Mouse (Mus musculus): ENCODE data around the gene Gja5. TPM values are rescaled to one million over a fixed set of nuclear protein-coding genes. Genes with fewer than 3 reads are reported as not detected.

Gene Gja5
- polyA plus RNA-seq, 2 experiments: 10.3 to 25.7 TPM

- Histone ChIP-seq H3K4me2 (replicated peaks; ENCODE audit: low read depth, low read length, severe bottlenecking) (no peak overlapping the region), H3K9ac (ENCODE audit: low read depth, low read length, severe bottlenecking) (no peak overlapping the region), H3K4me3 (replicated peaks; ENCODE audit: low read length) (no peak overlapping the region), H3K9me3 (ENCODE audit: control insufficient read depth, low read length) (no peaks in the 10 kb centered on the region), H3K27me3 (ENCODE audit: control insufficient read depth, insufficient read depth, low read length) (no peaks in the 10 kb centered on the region), H3K4me1 (ENCODE audit: control insufficient read depth, insufficient read depth, low read length) (no peaks in the 10 kb centered on the region), H3K27ac (replicated peaks; ENCODE audit: low read depth, low read length) (no peak overlapping the region), H3K36me3 (ENCODE audit: control insufficient read depth, insufficient read depth, low read length) (no peaks in the 10 kb centered on the region)
- TF ChIP-seq POLR2A (IDR thresholded peaks at IDR 0.05; ENCODE audit: borderline replicate concordance, extremely low read depth, insufficient read depth, insufficient read length): no peak
- no peak for DNase-seq (ENCODE audit: low spot score)
- 84% methylated on average over 10 of the region's 10 CpGs for WGBS
- ATAC-seq (ENCODE audit: low FRiP score, low read depth): no peak
Measured at GRCm38 (mm10) chr3:96975628-96976027, 71.1 kb downstream of the Gja5 start.

GRCm38 (mm10) chr3:96977507-96977906 lies 73.0 kb downstream of the Gja5 start:
- no peak for ATAC-seq (ENCODE audit: low FRiP score, low read depth)
- H3K27ac ChIP-seq (replicated peaks; ENCODE audit: low read depth, low read length): no peak overlapping the region
- H3K9ac ChIP-seq (ENCODE audit: low read depth, low read length, severe bottlenecking): no peak overlapping the region
- H3K27me3 ChIP-seq (ENCODE audit: control insufficient read depth, insufficient read depth, low read length): no peaks in the 10 kb centered on the region
- H3K4me2 ChIP-seq (replicated peaks; ENCODE audit: low read depth, low read length, severe bottlenecking): no peak overlapping the region
- no peaks in the 10 kb centered on the region for H3K4me1 ChIP-seq (ENCODE audit: control insufficient read depth, insufficient read depth, low read length)
- no peaks in the 10 kb centered on the region for H3K36me3 ChIP-seq (ENCODE audit: control insufficient read depth, insufficient read depth, low read length)
- 87% methylated on average over 2 of the region's 2 CpGs for WGBS
- H3K4me3 ChIP-seq (replicated peaks; ENCODE audit: low read length): no peak overlapping the region
- no peak for DNase-seq (ENCODE audit: low spot score)
- TF ChIP-seq POLR2A (IDR thresholded peaks at IDR 0.05; ENCODE audit: borderline replicate concordance, extremely low read depth, insufficient read depth, insufficient read length): no peak
- no peaks in the 10 kb centered on the region for H3K9me3 ChIP-seq (ENCODE audit: control insufficient read depth, low read length)

GRCm38 (mm10) chr3:96978469-96978868 lies 74.0 kb downstream of the Gja5 start:
- H3K36me3 ChIP-seq (ENCODE audit: control insufficient read depth, insufficient read depth, low read length): no peaks in the 10 kb centered on the region

GRCm38 (mm10) chr3:96979020-96979419 lies 74.5 kb downstream of the Gja5 start:
- no peaks in the 10 kb centered on the region for H3K27me3 ChIP-seq (ENCODE audit: control insufficient read depth, insufficient read depth, low read length)
- WGBS: 76% methylated on average over 3 of the region's 3 CpGs
- no peaks in the 10 kb centered on the region for H3K36me3 ChIP-seq (ENCODE audit: control insufficient read depth, insufficient read depth, low read length)
- H3K9me3 ChIP-seq (ENCODE audit: control insufficient read depth, low read length): no peaks in the 10 kb centered on the region
- TF ChIP-seq POLR2A (IDR thresholded peaks at IDR 0.05; ENCODE audit: borderline replicate concordance, extremely low read depth, insufficient read depth, insufficient read length): no peak
- H3K27ac ChIP-seq (replicated peaks; ENCODE audit: low read depth, low read length): no peak overlapping the region
- H3K4me2 ChIP-seq (replicated peaks; ENCODE audit: low read depth, low read length, severe bottlenecking): no peak overlapping the region
- DNase-seq (ENCODE audit: low spot score): no peak
- H3K4me3 ChIP-seq (replicated peaks; ENCODE audit: low read length): no peak overlapping the region
- ATAC-seq (ENCODE audit: low FRiP score, low read depth): no peak
- no peak overlapping the region for H3K9ac ChIP-seq (ENCODE audit: low read depth, low read length, severe bottlenecking)
- no peaks in the 10 kb centered on the region for H3K4me1 ChIP-seq (ENCODE audit: control insufficient read depth, insufficient read depth, low read length)

More at GRCm38 (mm10) chr3:96978469-96978868, 74.0 kb downstream of the Gja5 start:
- no peak overlapping the region for H3K4me2 ChIP-seq (replicated peaks; ENCODE audit: low read depth, low read length, severe bottlenecking)
- TF ChIP-seq POLR2A (IDR thresholded peaks at IDR 0.05; ENCODE audit: borderline replicate concordance, extremely low read depth, insufficient read depth, insufficient read length): no peak
- H3K27ac ChIP-seq (replicated peaks; ENCODE audit: low read depth, low read length): no peak overlapping the region
- H3K27me3 ChIP-seq (ENCODE audit: control insufficient read depth, insufficient read depth, low read length): no peaks in the 10 kb centered on the region
- ATAC-seq (ENCODE audit: low FRiP score, low read depth): no peak
- no peaks in the 10 kb centered on the region for H3K4me1 ChIP-seq (ENCODE audit: control insufficient read depth, insufficient read depth, low read length)
- no peak for DNase-seq (ENCODE audit: low spot score)
- WGBS: 43% methylated on average over 6 of the region's 6 CpGs
- no peak overlapping the region for H3K4me3 ChIP-seq (replicated peaks; ENCODE audit: low read length)
- H3K9me3 ChIP-seq (ENCODE audit: control insufficient read depth, low read length): no peaks in the 10 kb centered on the region
- no peak overlapping the region for H3K9ac ChIP-seq (ENCODE audit: low read depth, low read length, severe bottlenecking)

GRCm38 (mm10) chr3:96981833-96982232 lies 77.3 kb downstream of the Gja5 start:
- Histone ChIP-seq H3K9me3 (ENCODE audit: control insufficient read depth, low read length) (no peaks in the 10 kb centered on the region), H3K4me1 (ENCODE audit: control insufficient read depth, insufficient read depth, low read length) (no peaks in the 10 kb centered on the region), H3K9ac (ENCODE audit: low read depth, low read length, severe bottlenecking) (no peak overlapping the region), H3K4me2 (replicated peaks; ENCODE audit: low read depth, low read length, severe bottlenecking) (no peak overlapping the region), H3K27ac (replicated peaks; ENCODE audit: low read depth, low read length) (no peak overlapping the region), H3K4me3 (replicated peaks; ENCODE audit: low read length) (no peak overlapping the region), H3K27me3 (ENCODE audit: control insufficient read depth, insufficient read depth, low read length) (no peaks in the 10 kb centered on the region), H3K36me3 (ENCODE audit: control insufficient read depth, insufficient read depth, low read length) (no peaks in the 10 kb centered on the region)
- no peak for DNase-seq (ENCODE audit: low spot score)
- WGBS: 66% methylated on average over 3 of the region's 3 CpGs
- no peak for TF ChIP-seq POLR2A (IDR thresholded peaks at IDR 0.05; ENCODE audit: borderline replicate concordance, extremely low read depth, insufficient read depth, insufficient read length)
- no peak for ATAC-seq (ENCODE audit: low FRiP score, low read depth)

- H3K9me3 ChIP-seq (ENCODE audit: control insufficient read depth, low read length): no peaks in the 10 kb centered on the region
- no peak overlapping the region for H3K9ac ChIP-seq (ENCODE audit: low read depth, low read length, severe bottlenecking)
- H3K36me3 ChIP-seq (ENCODE audit: control insufficient read depth, insufficient read depth, low read length): no peaks in the 10 kb centered on the region
- no peak overlapping the region for H3K4me3 ChIP-seq (replicated peaks; ENCODE audit: low read length)
- H3K4me1 ChIP-seq (ENCODE audit: control insufficient read depth, insufficient read depth, low read length): no peaks in the 10 kb centered on the region
- DNase-seq (ENCODE audit: low spot score): no peak
- H3K27me3 ChIP-seq (ENCODE audit: control insufficient read depth, insufficient read depth, low read length): no peaks in the 10 kb centered on the region
- H3K27ac ChIP-seq (replicated peaks; ENCODE audit: low read depth, low read length): no peak overlapping the region
- WGBS: 80% methylated on average over 2 of the region's 2 CpGs
- H3K4me2 ChIP-seq (replicated peaks; ENCODE audit: low read depth, low read length, severe bottlenecking): no peak overlapping the region
- no peak for TF ChIP-seq POLR2A (IDR thresholded peaks at IDR 0.05; ENCODE audit: borderline replicate concordance, extremely low read depth, insufficient read depth, insufficient read length)
- ATAC-seq (ENCODE audit: low FRiP score, low read depth): no peak
Measured at GRCm38 (mm10) chr3:96982666-96983065, 78.2 kb downstream of the Gja5 start.
